Mouse (Mus musculus): Measurements from ENCODE around the gene Pomt2.

The Pomt2 gene

DNA sequence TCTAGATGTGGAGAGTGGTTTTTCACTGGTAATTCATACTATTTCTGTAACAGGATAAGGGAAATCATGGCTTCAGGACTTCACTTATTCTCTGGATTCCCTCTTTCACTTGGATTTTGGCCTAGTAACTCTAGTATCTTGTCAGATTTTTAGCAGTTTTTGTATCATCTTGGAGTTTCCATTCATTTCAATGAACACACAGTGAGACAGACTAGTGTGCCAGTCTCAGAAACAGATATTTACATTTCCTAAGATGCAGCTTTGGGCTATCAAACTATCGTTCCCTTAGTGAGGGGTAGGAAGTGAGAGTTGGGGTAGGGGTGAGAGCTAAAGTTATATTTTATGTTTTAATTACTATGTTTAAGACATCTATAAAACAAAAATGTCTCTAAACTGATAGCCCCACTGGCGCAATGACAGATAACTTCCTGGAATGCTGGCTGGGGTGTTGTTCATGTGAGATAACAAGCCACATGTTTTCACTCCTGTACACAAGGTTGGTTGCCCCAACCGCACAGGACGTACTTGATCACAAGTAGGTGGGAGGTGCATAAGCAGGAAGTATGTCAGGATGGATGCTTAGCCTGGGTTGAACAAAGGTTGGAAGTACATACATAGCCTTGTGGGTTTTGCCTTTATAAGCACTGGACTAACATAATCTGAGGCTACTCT is 25.7 kb downstream of the Pomt2 start:
- peak; percentile 63 for DNase-seq

DNA sequence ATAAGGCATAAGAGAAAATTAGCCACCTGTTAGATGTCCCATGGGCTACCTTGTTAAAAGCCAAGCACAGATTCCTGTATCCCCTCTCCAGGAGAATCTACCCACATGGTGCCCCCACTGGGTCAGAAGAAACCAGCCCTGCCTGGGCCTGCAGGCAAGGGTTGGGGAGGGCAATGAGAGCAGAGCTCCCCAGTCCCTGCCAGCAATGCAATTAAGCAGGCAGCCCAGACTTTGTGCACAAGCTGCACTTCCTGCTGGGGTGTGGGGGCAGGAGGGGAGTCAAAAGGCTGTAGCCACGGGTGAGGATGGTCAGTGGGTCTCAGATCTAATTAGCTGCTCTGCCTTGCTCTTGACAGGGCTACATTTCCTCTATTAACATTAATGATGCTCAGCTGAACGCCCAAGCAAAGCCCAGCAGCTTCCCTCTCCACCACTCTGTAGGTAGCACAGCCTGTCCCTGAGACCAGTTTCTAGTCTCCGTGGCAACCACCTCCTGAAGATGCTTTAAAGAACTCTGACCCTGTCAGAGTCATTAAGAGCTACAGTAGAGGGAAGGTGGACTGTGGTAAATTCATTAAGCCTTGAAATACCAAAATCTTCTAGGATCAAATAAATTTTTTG is 40.3 kb downstream of the Pomt2 start:
- DNase-seq, result no peak

DNA sequence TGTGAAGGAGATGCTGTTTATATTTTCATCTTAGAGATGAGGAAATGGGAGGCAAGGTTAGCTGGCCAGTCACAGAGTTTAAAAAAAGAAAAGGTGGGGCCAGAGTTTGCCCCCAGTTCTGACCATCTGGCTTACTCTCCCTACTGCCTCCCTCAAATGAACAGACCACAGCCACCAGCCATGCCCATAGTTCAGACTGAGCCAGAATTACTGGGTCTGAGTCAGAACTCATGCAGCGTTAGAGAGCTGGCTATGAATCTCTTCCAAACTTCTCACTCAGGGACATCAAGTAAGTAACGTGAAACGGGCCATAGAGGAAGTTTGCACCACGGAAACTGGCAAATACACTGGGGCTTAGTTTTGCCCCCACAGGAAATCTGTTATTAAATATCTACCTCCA is 43.0 kb downstream of the Pomt2 start:
- no peak for DNase-seq

DNA sequence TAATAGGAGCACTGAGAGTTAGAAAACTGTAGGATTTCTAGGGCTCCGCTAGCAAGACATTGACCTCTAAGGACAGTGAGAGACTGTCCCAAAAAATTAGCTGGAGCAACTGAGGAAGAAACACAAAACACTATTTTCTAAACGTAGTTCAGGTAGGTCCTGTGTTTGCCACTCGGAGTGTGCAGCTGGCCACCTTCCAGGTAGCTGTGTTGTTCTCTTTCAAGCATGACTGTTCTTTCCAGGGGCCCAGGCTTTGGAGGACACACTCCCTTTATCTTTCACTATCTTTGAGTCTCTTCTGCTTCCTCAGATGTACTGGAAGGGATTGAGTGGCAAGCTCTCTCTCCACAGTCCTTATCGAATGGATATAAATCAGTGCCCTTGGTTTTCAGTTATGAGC is 44.3 kb downstream of the Pomt2 start:
- no peak for DNase-seq

DNA sequence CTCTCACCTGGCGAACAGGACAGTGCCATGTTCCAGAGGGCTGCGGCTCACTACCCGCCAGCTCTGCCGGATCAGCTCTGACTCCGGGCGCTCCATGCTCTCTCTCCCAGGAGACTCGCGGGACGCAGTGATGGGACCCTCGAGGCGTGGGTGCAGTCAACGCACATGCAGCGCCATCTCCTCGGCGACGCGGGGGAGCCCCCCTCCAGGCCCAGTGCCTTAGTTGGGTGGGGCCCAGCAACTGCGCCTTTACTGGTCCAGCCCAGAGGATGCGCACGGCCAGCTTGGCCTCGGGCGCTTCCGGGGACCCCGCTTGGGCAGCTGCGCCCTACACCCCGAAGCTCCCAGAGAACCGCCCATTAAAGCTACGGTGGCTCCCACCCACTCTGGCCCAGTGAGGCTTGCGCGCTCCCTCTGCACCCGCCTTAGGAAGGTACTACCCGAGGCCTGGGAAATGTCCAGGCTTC is 45.6 kb downstream of the Pomt2 start, which contains the start of gene Ngb:
Ngb (minus strand) TSS at position 375 of the 467 bp plus-strand sequence.
- no peak for DNase-seq

DNA sequence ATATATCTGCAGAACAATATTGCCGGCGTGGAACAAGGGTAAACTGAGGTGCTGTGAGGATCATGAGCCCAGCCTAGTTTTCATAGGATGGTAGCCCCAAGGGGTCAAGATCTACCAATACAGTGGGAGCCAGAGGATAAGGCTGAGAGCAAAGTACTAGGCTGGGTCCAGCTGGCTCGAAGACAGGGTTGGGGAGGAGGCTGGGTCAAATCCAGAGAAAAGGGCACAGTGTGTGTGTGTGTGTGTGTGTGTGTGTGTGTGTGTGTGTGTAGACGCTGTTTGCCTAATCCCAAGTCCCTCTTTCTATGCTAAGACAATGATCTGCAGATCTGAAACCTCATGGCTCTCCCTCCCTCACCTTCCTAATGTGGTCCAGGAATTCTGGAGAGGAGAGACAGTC is 47.4 kb downstream of the Pomt2 start:
- no peak for DNase-seq

DNA sequence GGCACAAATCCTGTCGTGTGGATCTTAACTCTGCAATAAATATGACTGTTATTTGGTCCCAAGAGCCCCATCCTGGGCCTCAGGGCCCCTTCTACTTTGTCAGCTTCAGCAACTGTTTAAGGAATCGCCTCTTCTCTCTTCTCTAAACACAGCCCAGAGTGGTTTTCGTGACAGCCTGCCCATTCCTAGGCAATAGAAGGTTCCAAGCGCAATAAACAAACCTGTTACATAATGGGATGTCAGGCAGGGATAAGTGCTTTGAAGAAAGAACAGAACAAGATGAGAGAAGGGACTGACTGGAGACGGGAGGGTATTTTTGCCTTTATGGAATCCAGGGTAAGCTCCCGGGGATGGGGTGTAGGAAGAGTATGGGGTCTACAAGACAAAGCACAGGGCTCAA is 54.1 kb downstream of the Pomt2 start:
- no peak for DNase-seq

DNA sequence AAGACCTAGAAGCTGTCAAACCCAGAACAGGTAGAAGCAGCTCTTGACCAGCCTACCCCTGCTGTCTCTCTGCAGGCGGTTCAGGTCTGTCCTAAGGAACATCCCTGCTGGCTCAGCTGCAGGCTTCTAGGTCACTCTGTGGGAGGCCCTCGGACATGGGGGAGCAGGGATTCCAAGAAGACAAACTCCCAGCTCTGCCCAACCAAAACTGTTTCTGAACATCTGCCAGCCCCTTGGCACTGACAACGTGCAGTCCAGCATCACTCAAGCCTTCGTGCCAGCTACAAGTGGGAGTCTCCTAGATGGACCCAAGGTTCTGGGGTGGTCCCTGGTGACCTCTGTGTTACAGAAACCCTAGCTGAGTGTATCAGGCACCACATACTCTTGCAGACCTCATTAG is 54.5 kb downstream of the Pomt2 start:
- no peak for DNase-seq

DNA sequence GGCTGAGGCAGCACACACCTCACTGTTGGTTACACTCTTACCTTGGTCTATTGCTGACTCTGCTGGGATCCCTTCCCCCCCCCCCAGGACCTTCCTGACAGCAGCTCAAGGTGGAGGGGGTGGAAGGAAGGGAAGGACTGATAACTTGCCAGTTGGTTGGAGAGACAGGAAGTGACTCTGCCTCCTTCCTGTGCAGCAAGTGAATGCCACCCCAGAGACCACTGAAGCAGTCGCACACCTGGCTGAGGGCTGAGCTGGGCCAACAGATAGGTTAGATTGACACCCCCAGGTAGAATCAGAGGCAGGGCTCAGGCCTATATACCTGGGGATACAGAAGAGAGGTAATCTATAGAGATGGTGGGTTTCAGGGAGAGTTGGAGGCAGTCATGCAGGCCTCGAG is 55.9 kb downstream of the Pomt2 start:
- DNase-seq, result no peak

DNA sequence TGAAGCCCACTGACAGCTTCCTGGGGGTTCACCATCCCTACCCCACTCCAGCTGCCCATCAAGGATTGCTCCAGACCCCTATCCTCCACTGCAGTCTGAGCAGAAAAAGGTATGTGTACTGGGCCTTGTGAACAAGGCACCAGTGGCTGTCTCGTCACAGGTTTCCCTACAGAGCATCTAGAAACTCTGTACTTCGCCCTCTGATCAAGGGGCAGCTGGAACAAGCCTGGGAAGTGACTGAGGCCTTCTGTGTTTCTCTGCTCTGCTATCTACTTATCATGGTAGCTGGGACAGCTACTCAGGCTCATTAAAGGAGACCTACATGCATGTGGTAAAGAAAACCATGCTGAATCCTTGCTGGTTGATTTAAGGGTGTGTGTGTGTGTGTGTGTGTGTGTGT is 58.1 kb downstream of the Pomt2 start:
- no peak for DNase-seq

DNA sequence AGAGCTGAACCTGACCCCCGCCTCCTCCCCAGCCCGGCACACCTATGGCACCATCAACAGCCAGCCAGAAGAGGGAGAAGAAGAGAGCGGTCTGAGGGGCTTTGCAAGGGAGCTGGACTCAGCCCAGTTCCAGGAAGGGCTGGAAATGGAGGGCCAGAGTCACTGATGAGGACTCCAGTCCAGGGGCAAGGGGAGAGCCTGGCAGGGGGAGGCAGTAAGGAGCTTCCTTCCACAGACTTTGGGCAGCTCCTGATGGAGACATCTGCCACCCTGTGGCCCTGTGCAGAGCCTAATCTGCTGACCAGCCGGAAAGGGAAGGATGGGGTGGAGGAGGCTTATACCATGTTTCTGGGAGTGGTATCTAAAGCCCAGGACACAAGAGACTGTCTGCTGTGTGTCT is 58.5 kb downstream of the Pomt2 start:
- no peak for DNase-seq

DNA sequence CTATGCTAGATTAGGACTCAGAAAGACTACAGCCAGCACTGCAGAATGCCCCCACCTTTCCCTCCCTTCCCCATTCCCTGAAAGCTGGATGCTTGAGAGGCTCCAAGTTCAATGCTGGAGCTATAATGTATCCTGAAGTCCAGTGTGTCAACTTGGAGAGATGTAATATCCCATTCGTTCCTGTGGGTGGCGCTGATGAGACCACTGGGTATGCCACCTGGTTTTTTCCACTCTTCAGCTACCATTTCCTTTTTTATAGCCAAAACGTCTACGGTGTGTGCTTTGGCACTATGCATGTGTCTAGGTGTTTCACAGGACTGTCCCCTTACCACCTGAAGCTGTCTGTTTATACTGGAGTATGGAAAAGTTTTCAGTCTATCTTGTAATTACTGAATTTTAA is 59.4 kb downstream of the Pomt2 start:
- DNase-seq, result peak; percentile 19

DNA sequence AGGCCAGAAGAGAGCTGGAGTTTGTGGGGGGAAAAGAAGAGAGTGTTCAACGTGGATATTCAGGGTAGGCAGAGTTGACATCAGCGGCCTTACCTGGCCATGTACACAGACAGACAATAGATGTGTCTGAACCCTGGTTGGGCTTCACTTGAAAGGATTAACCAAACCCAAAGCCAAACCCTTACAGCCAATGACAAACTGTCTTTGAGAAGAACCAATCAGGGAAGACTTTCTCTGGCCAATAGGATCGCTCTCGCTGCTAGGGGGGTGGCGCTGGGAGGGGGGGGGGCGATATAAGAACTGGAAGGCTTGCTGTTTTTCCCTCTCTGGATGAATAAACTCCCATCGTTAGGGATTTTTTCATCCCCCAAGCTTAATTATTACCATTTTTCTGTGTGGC is 60.5 kb downstream of the Pomt2 start:
- DNase-seq, result no peak

DNA sequence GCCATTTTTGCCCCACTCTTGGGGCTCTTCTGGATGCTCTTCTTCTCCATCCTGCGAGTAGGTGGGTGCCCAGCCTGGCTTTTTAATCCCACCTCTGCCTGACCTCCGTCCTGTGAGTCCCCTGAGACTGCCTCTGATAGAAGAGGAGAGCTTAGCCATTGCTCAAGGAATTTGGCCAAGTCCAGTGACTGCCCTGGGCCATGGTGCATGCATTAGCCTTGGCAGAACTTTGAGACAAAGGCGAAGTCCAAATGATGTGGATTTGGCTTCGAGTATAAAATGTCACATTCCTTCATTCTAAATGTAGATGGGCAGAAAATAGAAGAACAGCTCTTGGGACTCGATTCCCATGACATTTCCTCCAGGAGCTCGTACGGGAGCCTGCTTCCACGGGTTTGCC is 65.0 kb downstream of the Pomt2 start:
- no peak for DNase-seq

DNA sequence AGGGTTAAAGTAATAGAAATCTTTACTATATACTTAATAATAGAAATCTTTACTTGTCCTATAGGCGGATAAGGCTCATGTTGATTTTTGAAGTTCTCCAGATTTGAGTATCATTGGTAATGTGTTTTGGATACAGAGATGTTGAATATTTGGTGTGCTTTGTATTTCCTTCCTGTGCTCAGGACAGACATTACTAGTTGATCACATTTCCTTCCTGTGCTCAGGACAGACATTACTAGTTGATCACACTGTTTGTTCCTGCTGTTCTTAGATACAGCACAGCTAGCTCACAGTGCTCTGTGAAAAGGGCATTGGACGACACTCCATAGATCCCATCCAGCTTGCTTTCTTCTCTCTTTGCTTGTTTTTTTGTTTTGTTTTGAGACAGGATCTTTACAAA is 71.2 kb downstream of the Pomt2 start:
- no peak for DNase-seq

DNA sequence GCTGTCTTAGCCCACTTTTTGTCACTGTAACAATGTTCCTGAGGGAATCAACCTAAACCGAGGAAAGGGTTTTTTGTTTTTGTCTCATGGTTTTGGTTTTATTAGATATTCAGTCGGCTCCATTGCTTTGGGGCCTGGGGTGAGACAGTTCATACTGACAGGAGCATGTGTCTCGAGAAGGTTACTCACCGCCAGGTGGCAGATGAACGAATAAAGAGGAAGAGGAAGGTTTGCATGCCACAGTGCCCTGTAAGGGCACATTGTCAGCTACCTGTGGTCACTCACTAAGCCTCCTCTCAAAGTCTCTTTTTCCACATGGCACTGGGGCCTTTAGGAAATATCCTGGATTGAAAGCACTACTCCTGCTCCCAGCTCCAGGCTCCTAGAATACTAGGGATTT is 77.2 kb downstream of the Pomt2 start:
- no peak for DNase-seq

DNA sequence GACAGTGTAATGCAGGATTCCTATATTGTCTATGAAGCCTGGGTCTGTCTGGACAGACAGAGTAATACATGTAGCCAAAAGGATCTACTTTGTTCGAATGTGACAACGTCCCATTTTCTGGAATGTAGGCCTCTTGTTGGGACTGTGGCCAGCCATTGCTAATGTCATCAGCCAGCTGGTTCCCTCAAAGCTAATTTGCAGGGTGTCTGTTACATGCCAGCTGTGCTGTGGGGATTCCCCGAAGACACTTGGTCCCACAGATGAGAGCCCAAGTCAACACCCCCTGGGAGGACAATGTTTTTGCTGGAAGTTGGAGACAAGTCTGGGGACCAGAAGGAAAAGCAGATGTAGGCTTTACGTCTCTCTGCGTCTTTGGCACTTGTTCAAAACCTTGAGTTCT is 81.3 kb downstream of the Pomt2 start:
- no peak for DNase-seq

DNA sequence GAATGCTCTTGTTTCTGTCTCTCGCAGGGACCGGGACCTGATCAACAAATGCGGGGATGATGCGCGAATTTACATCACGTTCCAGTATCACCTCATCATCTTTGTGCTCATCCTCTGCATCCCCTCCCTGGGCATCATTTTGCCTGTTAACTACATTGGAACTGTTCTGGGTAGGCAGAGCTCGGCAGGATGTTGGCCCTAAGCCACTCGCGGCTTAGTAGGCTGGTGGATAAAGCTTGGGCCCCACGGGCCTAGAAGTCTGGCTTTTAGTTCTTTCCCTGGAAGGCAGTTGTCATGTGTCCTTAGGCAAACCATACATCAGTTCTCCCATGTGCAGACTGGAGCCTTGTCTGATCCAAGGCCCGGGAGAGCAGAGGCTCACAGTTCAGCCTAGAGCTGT is 82.3 kb downstream of the Pomt2 start:
- no peak for DNase-seq

DNA sequence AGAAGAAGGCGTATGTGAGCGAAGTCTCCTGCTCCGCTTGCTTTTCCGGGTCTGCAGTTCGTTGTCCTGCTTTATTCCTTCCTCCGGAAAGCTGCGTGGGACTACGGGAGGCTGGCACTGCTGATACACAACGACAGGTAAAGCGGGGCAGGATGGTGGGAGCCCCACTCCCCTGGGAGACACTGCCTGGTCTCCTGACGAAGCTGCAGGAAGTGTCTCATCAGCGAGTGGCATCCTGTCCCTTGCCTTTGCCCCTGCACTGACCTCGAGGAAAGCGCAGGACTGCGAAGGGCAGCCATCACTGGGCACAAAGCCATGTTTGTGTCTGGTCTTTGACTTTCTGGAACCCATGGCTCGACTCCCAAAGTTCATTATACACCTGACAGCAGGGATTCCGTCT is 90.7 kb downstream of the Pomt2 start:
- DNase-seq, result no peak

All from liver (tissue).